Mouse (Mus musculus): ENCODE results near the gene Kcnmb2.

GRCm38 (mm10) chr3:31961175-31961574 is 58.9 kb downstream of the Kcnmb2 start:
- TF ChIP-seq CTCF (IDR thresholded peaks at IDR 0.05; ENCODE audit: low read depth) = no peak
- TF ChIP-seq EP300 (optimal IDR thresholded peaks at IDR 0.05) = no peak
